Mouse (Mus musculus) cortical plate, adult 2 months (tissue): ENCODE results near the gene Traf2.

Source experiments
- CTCF ChIP-seq: fragments of 200-500 bp; IDR thresholded peaks from 2 replicates; pipeline ENCODE4 v1.5.1; 2011; ENCODE audit warnings: mild to moderate bottlenecking, control low read depth, low read length; ENCODE audit not compliant: insufficient read depth; ENCODE audit errors: extremely low read depth
- POLR2A ChIP-seq: fragments of 200-500 bp; IDR thresholded peaks from 2 replicates; pipeline ENCODE4 v1.6.1; 2011; ENCODE audit warnings: mild to moderate bottlenecking, low read length, control low read depth; ENCODE audit not compliant: insufficient read depth; ENCODE audit errors: extremely low read depth

GRCm38 (mm10) chr2:25477967-25478675 is 68.6 kb downstream of the Traf2 start:
- TF ChIP-seq POLR2A (no peak), CTCF (no peak)
